Mouse (Mus musculus) G1E (cell line): Measurements from ENCODE around the gene Cand1. TPM values are rescaled to one million over a fixed set of nuclear protein-coding genes. Genes with fewer than 3 reads are reported as not detected.

ENCODE experiments used
- ATAC-seq: 2 replicates; pipeline ENCODE4 v1.8.0; 2016; ENCODE audit warnings: mild to moderate bottlenecking; ENCODE audit not compliant: insufficient number of reproducible peaks, poor library complexity, low FRiP score, severe bottlenecking; ENCODE audit errors: extremely low read depth
- DNase-seq: peaks from one replicate; pipeline ENCODE4 v3.0.0; 2012; ENCODE audit warnings: low spot score
- H3K27me3 ChIP-seq: 2 replicates; pipeline ENCODE4 v1.6.1; 2012; ENCODE audit warnings: mild to moderate bottlenecking, low read length, inconsistent platforms; ENCODE audit not compliant: insufficient read depth
- H3K36me3 ChIP-seq: replicated peaks from 2 replicates; pipeline ENCODE3; 2012; ENCODE audit warnings: mild to moderate bottlenecking, inconsistent platforms
- H3K4me1 ChIP-seq: 2 replicates; pipeline ENCODE4 v1.6.1; 2012; ENCODE audit warnings: low read depth, low read length, inconsistent platforms, mixed read lengths; ENCODE audit not compliant: insufficient read depth
- H3K4me3 ChIP-seq: 2 replicates; pipeline ENCODE4 v1.5.1; 2012; ENCODE audit warnings: low read depth, mild to moderate bottlenecking, inconsistent platforms, low read length, moderate library complexity, mixed read lengths
- H3K9me3 ChIP-seq: replicated peaks from 2 replicates; pipeline ENCODE4 v1.6.1; 2012; ENCODE audit warnings: inconsistent platforms
- CTCF ChIP-seq: IDR thresholded peaks from 2 replicates; pipeline ENCODE4 v1.5.1; 2012; ENCODE audit warnings: low read depth, low read length, inconsistent platforms, mixed read lengths
- GATA1 ChIP-seq: IDR thresholded peaks from 2 replicates; pipeline ENCODE4 v1.6.1; 2012; ENCODE audit warnings: borderline replicate concordance, low read length, inconsistent platforms, mixed read lengths
- GATA2 ChIP-seq: IDR thresholded peaks from 2 replicates; pipeline ENCODE4 v1.6.1; 2012; ENCODE audit warnings: low read depth, low read length, inconsistent platforms, borderline replicate concordance
- POLR2AphosphoS5 ChIP-seq: IDR thresholded peaks from 2 replicates; pipeline ENCODE4 v1.6.1; 2012; ENCODE audit warnings: low read depth, low read length, inconsistent platforms; ENCODE audit not compliant: insufficient replicate concordance
- TAL1 ChIP-seq: conservative IDR thresholded peaks from 2 replicates; pipeline ENCODE4 v1.6.1; 2012; ENCODE audit warnings: low read depth, low read length, inconsistent platforms, mixed read lengths
- polyA plus RNA-seq: library from polyadenylated mRNA; stranded (reverse); fragments of >175 nt; gene quantifications from 2 replicates; pipeline ENCODE4 v1.2.3, GENCODE M21; 2012
- total RNA-seq, 2 experiments: library from RNA; stranded (forward) in 1 of 2; stranded (reverse) in 1 of 2; fragments of 200-1000 nt in 1 of 2; fragments of >200 nt in 1 of 2; fragmentation: Nextera tagmentation in 1 of 2; gene quantifications; 2 replicates each; pipeline ENCODE4 v1.2.3; 2014 to 2017

Gene Cand1
- total and polyA plus RNA-seq, 3 experiments: 40.9 to 195 (median 99.7) TPM

- Histone ChIP-seq H3K27me3 (peaks cover 4% of the 10 kb centered on the region; the same call in 1 of the 2 replicates), H3K9me3 (peaks cover 5% of the 10 kb centered on the region; the same call in 1 of the 2 replicates), H3K4me1 (peaks cover 20% of the 10 kb centered on the region), H3K36me3 (no peaks in the 10 kb centered on the region), H3K4me3 (no peak overlapping the region)
- TF ChIP-seq GATA2: no peak
- TF ChIP-seq GATA1: no peak
- no peak for TF ChIP-seq CTCF
- no peak for TF ChIP-seq POLR2AphosphoS5
- no peak for TF ChIP-seq TAL1
- DNase-seq (no peak), ATAC-seq (no peak)
These were observed 78.0 kb downstream of the Cand1 start for GRCm38 (mm10) chr10:119161820-119162382.

GRCm38 (mm10) chr10:119160161-119160560, 79.7 kb downstream of the Cand1 start:
- DNase-seq (no peak), ATAC-seq (no peak)
- no peak for TF ChIP-seq GATA2
- TF ChIP-seq CTCF: no peak
- TF ChIP-seq TAL1: no peak
- TF ChIP-seq GATA1: no peak
- TF ChIP-seq POLR2AphosphoS5: no peak
- H3K4me1 ChIP-seq: peaks cover 20% of the 10 kb centered on the region
- 0 out of 2 replicates have a peak, but pooled peaks cover 3% of the 10 kb centered on the region for H3K9me3 ChIP-seq
- H3K36me3 ChIP-seq: no peaks in the 10 kb centered on the region
- peaks cover 4% of the 10 kb centered on the region; the same call in 1 of the 2 replicates for H3K27me3 ChIP-seq
- H3K4me3 ChIP-seq: no peak overlapping the region

DNA sequence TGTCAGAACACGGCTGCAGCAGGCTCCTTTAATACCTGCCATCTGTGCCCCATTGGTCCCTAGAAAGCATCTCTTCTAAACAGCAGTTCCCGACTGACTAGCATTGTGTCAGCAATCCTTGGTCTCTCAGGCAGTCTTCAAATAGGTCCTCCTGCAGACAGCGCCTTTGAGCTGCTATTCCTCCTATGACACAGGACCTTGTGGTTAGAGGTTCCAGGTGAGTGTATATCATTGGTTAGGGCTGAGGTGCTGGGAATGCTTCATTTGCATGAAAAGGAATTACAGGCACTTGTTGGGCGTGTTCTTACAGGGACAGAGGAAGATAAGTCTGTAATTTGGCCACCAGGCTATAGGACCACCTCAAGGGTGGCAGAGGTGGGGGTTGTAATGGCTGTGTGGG, 90.6 kb downstream of the Cand1 start:
- peaks cover 5% of the 10 kb centered on the region for H3K27me3 ChIP-seq
- no peak for TF ChIP-seq GATA2
- no peaks in the 10 kb centered on the region for H3K36me3 ChIP-seq
- DNase-seq (no peak), ATAC-seq (no peak)
- no peaks in the 10 kb centered on the region for H3K9me3 ChIP-seq
- no peak overlapping the region for H3K4me3 ChIP-seq
- H3K4me1 ChIP-seq: peaks cover 5% of the 10 kb centered on the region

Other genes with a start within 250 kb of the Cand1 start
- gene Grip1, start 213.8 kb upstream of the Cand1 start, total RNA-seq (2014; fragmentation: Nextera tagmentation): not detected in 2 replicates
- 0.06 and 0.11 TPM in 2 replicates for gene Grip1, start 213.8 kb upstream of the Cand1 start, total RNA-seq (2017)
- gene Grip1, start 213.8 kb upstream of the Cand1 start, polyA plus RNA-seq: not detected in 2 replicates